Mouse (Mus musculus) left cerebral cortex, postnatal 10 days (tissue): Measurements from ENCODE around the gene Snx3. TPM values are rescaled to one million over a fixed set of nuclear protein-coding genes. Genes with fewer than 3 reads are reported as not detected.

Source experiments
- total RNA-seq, 2 experiments: library from RNA; stranded (reverse); gene quantifications; 2 replicates each; pipeline ENCODE4 v1.2.3; 2021

Gene Snx3
- total RNA-seq, 2 experiments from 2014 or later: 197 to 199 TPM

Other genes with a start within 250 kb of the Snx3 start
- 10 to 100 TPM; 40.0 to 46.8 TPM for gene Foxo3, start 225.3 kb upstream of the Snx3 start, total RNA-seq
- 10 to 100 TPM in 1 of 2 experiments, 1 to 10 TPM in 1; 9.3 to 10.5 TPM for gene Afg1l, start 23.5 kb upstream of the Snx3 start, total RNA-seq
- gene Nr2e1, start 81.6 kb downstream of the Snx3 start, total RNA-seq: 10 to 100 TPM in 1 of 2 experiments, 1 to 10 TPM in 1; 9.4 to 12.8 TPM
- 10 to 100 TPM; 40.9 to 42.1 TPM for gene Ostm1, start 81.8 kb downstream of the Snx3 start, total RNA-seq